Mouse (Mus musculus) liver, embryonic 15.5 days (tissue): ENCODE measurements around the gene 9230112D13Rik. TPM values are rescaled to one million over a fixed set of nuclear protein-coding genes. Genes with fewer than 3 reads are reported as not detected.

Experiments used
- polyA plus RNA-seq: library from polyadenylated mRNA; unstranded; fragments of >200 nt; fragmentation: Nextera tagmentation; extraction: Ambion mirVana; gene quantifications from 2 replicates; pipeline ENCODE4 v1.2.1, GENCODE M21; 2015

Gene 9230112D13Rik
- polyA plus RNA-seq, 1 experiment from 2014 or later: not detected

Other genes starting within 250 kb of the 9230112D13Rik start
- 7.1 and 8.4 TPM in 2 replicates for gene Shld2, start 212.3 kb downstream of the 9230112D13Rik start, polyA plus RNA-seq
- gene Glud1, start 212.1 kb downstream of the 9230112D13Rik start, polyA plus RNA-seq: 142 and 159 TPM in 2 replicates
- gene Fam25c, start 167.4 kb downstream of the 9230112D13Rik start, polyA plus RNA-seq: 0.25 and 0.33 TPM in 2 replicates
- gene Sncg, start 148.0 kb downstream of the 9230112D13Rik start, polyA plus RNA-seq: 0.21 and 0.41 TPM in 2 replicates
- gene Mmrn2, start 147.3 kb downstream of the 9230112D13Rik start, polyA plus RNA-seq: 2.6 and 2.8 TPM in 2 replicates
- 4.0 and 5.3 TPM in 2 replicates for gene Bmpr1a, start 19.5 kb downstream of the 9230112D13Rik start, polyA plus RNA-seq
- gene Ldb3, start 65.9 kb upstream of the 9230112D13Rik start, polyA plus RNA-seq: 3.2 and 4.2 TPM in 2 replicates
- not detected in 2 replicates for gene Opn4, start 77.3 kb upstream of the 9230112D13Rik start, polyA plus RNA-seq
- gene Wapl, start 151.1 kb upstream of the 9230112D13Rik start, polyA plus RNA-seq: 22.9 TPM in 2 replicates